Mouse (Mus musculus): Measurements from ENCODE around the gene Trmt2a.

- TF ChIP-seq POLR2A (IDR thresholded peaks at IDR 0.05; ENCODE audit: low read depth, low read length) (no peak), CTCF (IDR thresholded peaks at IDR 0.05; ENCODE audit: extremely low read depth, insufficient read length, insufficient replicate concordance, low read depth, low read length) (no peak)
Measured at GRCm38 (mm10) chr16:18227897-18228422, 20.5 kb upstream of the Trmt2a start.

All from small intestine, adult 2 months (tissue).